Mouse (Mus musculus): ENCODE measurements around the gene 3110009E18Rik. TPM values are rescaled to one million over a fixed set of nuclear protein-coding genes. Genes with fewer than 3 reads are reported as not detected.

The 3110009E18Rik gene
- polyA plus RNA-seq, 1 experiment = 5.5 TPM

GRCm38 (mm10) chr1:120155325-120155724 lies 34.3 kb downstream of the 3110009E18Rik start:
- Histone ChIP-seq H3K27ac (ENCODE audit: control insufficient read depth, insufficient read depth, low read length) (no peak overlapping the region), H3K4me3 (ENCODE audit: control insufficient read depth, insufficient read depth, low read length) (no peak overlapping the region), H3K4me1 (replicated peaks; ENCODE audit: control insufficient read depth, insufficient read depth, low read length) (no peaks in the 10 kb centered on the region), H3K27me3 (ENCODE audit: control insufficient read depth, insufficient read depth, low read length) (no peaks in the 10 kb centered on the region), H3K36me3 (ENCODE audit: control insufficient read depth, insufficient read depth, low read length) (no peaks in the 10 kb centered on the region)
- 41% methylated on average over 1 of the region's 1 CpGs for WGBS
- peak; percentile 29 for DNase-seq
- no peak for TF ChIP-seq CTCF (IDR thresholded peaks at IDR 0.05; ENCODE audit: borderline replicate concordance, control insufficient read depth, extremely low read depth, insufficient read depth, low read length, poor library complexity)
- TF ChIP-seq POLR2A (IDR thresholded peaks at IDR 0.05; ENCODE audit: control insufficient read depth, extremely low read depth, insufficient read depth, low read length, poor library complexity) = no peak

GRCm38 (mm10) chr1:120158474-120159127 lies 37.6 kb downstream of the 3110009E18Rik start:
- 97% methylated on average over 9 of the region's 9 CpGs for WGBS
- H3K36me3 ChIP-seq (ENCODE audit: control insufficient read depth, insufficient read depth, low read length) = no peaks in the 10 kb centered on the region

DNA sequence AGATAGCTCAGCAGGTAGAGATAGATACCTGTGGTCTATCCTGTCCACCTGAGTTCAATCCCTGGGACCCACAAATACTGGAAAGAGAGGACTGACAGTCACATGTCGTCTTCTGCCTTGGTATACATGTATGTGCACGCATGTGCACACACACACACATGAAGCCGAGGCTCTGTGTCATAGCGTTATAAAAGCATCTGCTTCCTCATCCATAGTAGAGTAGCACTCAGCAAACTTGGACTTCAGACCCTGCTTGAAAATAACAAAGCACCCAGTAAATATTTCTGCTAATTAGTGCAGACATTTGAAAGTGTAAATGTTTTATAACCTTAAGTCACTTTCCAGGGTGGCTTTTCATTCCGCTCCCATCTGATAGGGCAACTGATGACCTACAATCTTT lies 40.5 kb downstream of the 3110009E18Rik start:
- 99% methylated on average over 5 of the region's 5 CpGs for WGBS
- no peaks in the 10 kb centered on the region for H3K27me3 ChIP-seq (ENCODE audit: control insufficient read depth, insufficient read depth, low read length)

More at GRCm38 (mm10) chr1:120158474-120159127, 37.6 kb downstream of the 3110009E18Rik start:
- Histone ChIP-seq H3K4me1 (replicated peaks; ENCODE audit: control insufficient read depth, insufficient read depth, low read length) (no peaks in the 10 kb centered on the region), H3K4me3 (ENCODE audit: control insufficient read depth, insufficient read depth, low read length) (no peak overlapping the region), H3K27ac (ENCODE audit: control insufficient read depth, insufficient read depth, low read length) (no peak overlapping the region), H3K27me3 (ENCODE audit: control insufficient read depth, insufficient read depth, low read length) (no peaks in the 10 kb centered on the region)
- DNase-seq = no peak
- TF ChIP-seq CTCF (IDR thresholded peaks at IDR 0.05; ENCODE audit: borderline replicate concordance, control insufficient read depth, extremely low read depth, insufficient read depth, low read length, poor library complexity) (no peak), POLR2A (IDR thresholded peaks at IDR 0.05; ENCODE audit: control insufficient read depth, extremely low read depth, insufficient read depth, low read length, poor library complexity) (no peak)

DNA sequence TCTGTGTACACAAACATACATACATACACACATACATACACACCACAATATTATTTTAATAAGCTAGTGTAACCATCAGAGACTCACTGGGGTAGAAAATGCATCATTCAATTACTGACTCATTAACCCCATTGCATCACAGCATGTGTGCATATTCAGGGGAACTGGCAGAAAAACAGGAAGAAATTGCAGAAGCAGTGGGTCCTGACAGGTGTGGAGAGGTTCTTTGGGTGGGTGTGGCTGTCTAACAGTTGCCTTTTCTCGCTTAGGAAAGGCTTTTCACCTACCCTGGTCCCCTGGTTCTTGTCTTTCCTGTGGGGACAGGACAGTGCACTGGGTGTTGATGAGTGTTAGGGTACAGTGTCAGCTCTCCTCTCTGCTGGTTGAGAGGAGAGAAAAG lies 41.6 kb downstream of the 3110009E18Rik start:
- Histone ChIP-seq H3K4me1 (replicated peaks; ENCODE audit: control insufficient read depth, insufficient read depth, low read length) (no peaks in the 10 kb centered on the region), H3K36me3 (ENCODE audit: control insufficient read depth, insufficient read depth, low read length) (no peaks in the 10 kb centered on the region), H3K4me3 (ENCODE audit: control insufficient read depth, insufficient read depth, low read length) (no peak overlapping the region), H3K27me3 (ENCODE audit: control insufficient read depth, insufficient read depth, low read length) (no peaks in the 10 kb centered on the region), H3K27ac (ENCODE audit: control insufficient read depth, insufficient read depth, low read length) (no peak overlapping the region)
- TF ChIP-seq POLR2A (IDR thresholded peaks at IDR 0.05; ENCODE audit: control insufficient read depth, extremely low read depth, insufficient read depth, low read length, poor library complexity) (no peak), CTCF (IDR thresholded peaks at IDR 0.05; ENCODE audit: borderline replicate concordance, control insufficient read depth, extremely low read depth, insufficient read depth, low read length, poor library complexity) (no peak)
- WGBS = 47% methylated on average over 1 of the region's 1 CpGs
- no peak for DNase-seq

More for the DNA sequence above, 40.5 kb downstream of the 3110009E18Rik start:
- Histone ChIP-seq H3K27ac (ENCODE audit: control insufficient read depth, insufficient read depth, low read length) (no peak overlapping the region), H3K4me1 (replicated peaks; ENCODE audit: control insufficient read depth, insufficient read depth, low read length) (no peaks in the 10 kb centered on the region), H3K4me3 (ENCODE audit: control insufficient read depth, insufficient read depth, low read length) (no peak overlapping the region), H3K36me3 (ENCODE audit: control insufficient read depth, insufficient read depth, low read length) (no peaks in the 10 kb centered on the region)
- no peak for DNase-seq
- TF ChIP-seq CTCF (IDR thresholded peaks at IDR 0.05; ENCODE audit: borderline replicate concordance, control insufficient read depth, extremely low read depth, insufficient read depth, low read length, poor library complexity) = no peak
- no peak for TF ChIP-seq POLR2A (IDR thresholded peaks at IDR 0.05; ENCODE audit: control insufficient read depth, extremely low read depth, insufficient read depth, low read length, poor library complexity)

GRCm38 (mm10) chr1:120168016-120168415 lies 47.0 kb downstream of the 3110009E18Rik start:
- no peaks in the 10 kb centered on the region for H3K4me1 ChIP-seq (replicated peaks; ENCODE audit: control insufficient read depth, insufficient read depth, low read length)
- H3K4me3 ChIP-seq (ENCODE audit: control insufficient read depth, insufficient read depth, low read length) = no peak overlapping the region
- no peak for DNase-seq
- no peaks in the 10 kb centered on the region for H3K36me3 ChIP-seq (ENCODE audit: control insufficient read depth, insufficient read depth, low read length)
- TF ChIP-seq CTCF (IDR thresholded peaks at IDR 0.05; ENCODE audit: borderline replicate concordance, control insufficient read depth, extremely low read depth, insufficient read depth, low read length, poor library complexity) = no peak
- TF ChIP-seq POLR2A (IDR thresholded peaks at IDR 0.05; ENCODE audit: control insufficient read depth, extremely low read depth, insufficient read depth, low read length, poor library complexity) = no peak
- no peak overlapping the region for H3K27ac ChIP-seq (ENCODE audit: control insufficient read depth, insufficient read depth, low read length)
- 94% methylated on average over 4 of the region's 4 CpGs for WGBS
- H3K27me3 ChIP-seq (ENCODE audit: control insufficient read depth, insufficient read depth, low read length) = no peaks in the 10 kb centered on the region

DNA sequence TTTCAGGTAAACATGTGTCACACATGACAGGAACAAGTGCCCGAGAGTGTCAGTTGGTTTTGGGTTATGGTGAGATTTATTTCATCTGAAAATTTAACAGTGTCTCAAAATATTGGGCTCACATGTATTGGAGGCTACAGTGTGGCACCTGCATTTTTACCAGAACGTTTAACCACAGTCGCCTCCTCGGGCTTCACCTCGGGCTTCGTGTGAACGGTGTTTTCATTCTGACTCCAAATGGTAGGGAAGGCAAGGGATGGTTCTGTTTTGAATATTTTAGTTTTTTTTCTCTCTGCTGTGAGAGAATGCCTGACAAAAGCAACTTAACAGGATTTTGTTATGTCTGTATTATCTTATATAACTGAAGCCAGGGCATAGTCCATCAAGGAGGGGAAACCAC lies 47.7 kb downstream of the 3110009E18Rik start:
- no peaks in the 10 kb centered on the region for H3K36me3 ChIP-seq (ENCODE audit: control insufficient read depth, insufficient read depth, low read length)
- DNase-seq = no peak
- H3K4me1 ChIP-seq (replicated peaks; ENCODE audit: control insufficient read depth, insufficient read depth, low read length) = no peaks in the 10 kb centered on the region
- no peaks in the 10 kb centered on the region for H3K27me3 ChIP-seq (ENCODE audit: control insufficient read depth, insufficient read depth, low read length)
- TF ChIP-seq POLR2A (IDR thresholded peaks at IDR 0.05; ENCODE audit: control insufficient read depth, extremely low read depth, insufficient read depth, low read length, poor library complexity) (no peak), CTCF (IDR thresholded peaks at IDR 0.05; ENCODE audit: borderline replicate concordance, control insufficient read depth, extremely low read depth, insufficient read depth, low read length, poor library complexity) (no peak)
- no peak overlapping the region for H3K4me3 ChIP-seq (ENCODE audit: control insufficient read depth, insufficient read depth, low read length)
- H3K27ac ChIP-seq (ENCODE audit: control insufficient read depth, insufficient read depth, low read length) = no peak overlapping the region
- 51% methylated on average over 7 of the region's 7 CpGs for WGBS
